ENCODE assay signal across 9 mouse cellular contexts in genomic region chr2:169750574-169751491, GRCm38 (mm10).
DNase-seq lines count a peak whose midpoint lies in the region; ATAC-seq lines count a peak whose summit lies in the region.
"Had no signal": no experiment of that assay in that cellular context is flagged by ENCODE, and none has a peak within 500 bp of the region (broad histone marks: within the 10 kb centered on the region; RNA-seq: fewer than 3 reads in every experiment).

No protein-coding gene starts in this region.

- peaks cover 24% of the 10 kb centered on the region for H3K4me1 ChIP-seq in hindbrain, embryonic 14.5 days (replicated peaks; ENCODE audit: control insufficient read depth, insufficient read depth, low read length)
- peaks cover 5% of the 10 kb centered on the region for H3K4me1 ChIP-seq in liver, embryonic 11.5 days (replicated peaks; ENCODE audit: control insufficient read depth, insufficient read depth, low read length)

- DNase-seq in cerebellum, postnatal 14 days: peak; percentile 39 to 51
- DNase-seq in cerebellum, adult 9-10 months: no peak
- peak; percentile 50 for DNase-seq in gastrocnemius, adult 18-20 months (ENCODE audit: low spot score)
- peak; percentile 36 for DNase-seq in hindbrain, embryonic 14.5 days (ENCODE audit: low spot score)
- DNase-seq in liver, embryonic 11.5 days (ENCODE audit: low spot score): peak; percentile 40
- peak; percentile 74 for DNase-seq in yolk sac, embryonic 10.5 days (ENCODE audit: low spot score)
- no peak for DNase-seq in layer of hippocampus, postnatal 25 days (ENCODE audit: extremely low spot score in 1 of 2, low spot score in 1 of 2)
- DNase-seq in cerebellum, adult 9-11 months: no peak

- no peaks in the 10 kb centered on the region for H3K36me3 ChIP-seq in hindbrain, embryonic 14.5 days (replicated peaks; ENCODE audit: control insufficient read depth, insufficient read depth)
- no peaks in the 10 kb centered on the region for H3K36me3 ChIP-seq in liver, embryonic 11.5 days (ENCODE audit: control insufficient read depth, insufficient read depth, low read length)

- no peak overlapping the region for H3K9ac ChIP-seq in hindbrain, embryonic 14.5 days
- no peak overlapping the region for H3K9ac ChIP-seq in liver, embryonic 11.5 days (ENCODE audit: low read depth, low read length)

- H3K27ac ChIP-seq in hindbrain, embryonic 14.5 days: peak overlapping the region; percentile 52; the same call in 1 of the 2 replicates
- peak overlapping the region; percentile 53; the same call in 1 of the 2 replicates for H3K27ac ChIP-seq in liver, embryonic 11.5 days (ENCODE audit: low read depth, low read length)

- no peak overlapping the region for H3K4me3 ChIP-seq in hindbrain, embryonic 14.5 days (replicated peaks; ENCODE audit: low read length)
- no peak overlapping the region for H3K4me3 ChIP-seq in liver, embryonic 11.5 days (ENCODE audit: low read depth, low read length)
- H3K4me3 ChIP-seq: myocyte had no signal

- 55% methylated on average over 15 of the region's 15 CpGs for WGBS in hindbrain, embryonic 14.5 days
- WGBS in liver, embryonic 11.5 days: 52% methylated on average over 15 of the region's 15 CpGs

- no peak overlapping the region for H3K4me2 ChIP-seq in hindbrain, embryonic 14.5 days (replicated peaks)
- H3K4me2 ChIP-seq in liver, embryonic 11.5 days: no peak overlapping the region

- no peaks in the 10 kb centered on the region for H3K9me3 ChIP-seq in hindbrain, embryonic 14.5 days (ENCODE audit: control insufficient read depth, low read length)
- 0 out of 2 replicates have a peak, but pooled peaks cover 3% of the 10 kb centered on the region for H3K9me3 ChIP-seq in liver, embryonic 11.5 days (ENCODE audit: control insufficient read depth, low read length)

- no peaks in the 10 kb centered on the region for H3K27me3 ChIP-seq in hindbrain, embryonic 14.5 days (ENCODE audit: control insufficient read depth, insufficient read depth, low read length)
- no peaks in the 10 kb centered on the region for H3K27me3 ChIP-seq in liver, embryonic 11.5 days (replicated peaks; ENCODE audit: control insufficient read depth, insufficient read depth, low read length)

- no peak for ATAC-seq in hindbrain, embryonic 14.5 days (ENCODE audit: low FRiP score)
- no peak for ATAC-seq in liver, embryonic 11.5 days (replicated peaks; ENCODE audit: low FRiP score)

Comparison
In these comparisons a context has a peak if more than half of its experiments do, and no peak if none do; other contexts are left out.
1. DNase-seq: peak in cerebellum, postnatal 14 days (2 of 2), gastrocnemius, adult 18-20 months (single experiment), hindbrain, embryonic 14.5 days (single experiment), liver, embryonic 11.5 days (single experiment) and yolk sac, embryonic 10.5 days (single experiment); none in cerebellum, adult 9-10 months (single experiment), layer of hippocampus, postnatal 25 days (0 of 2) and cerebellum, adult 9-11 months (single experiment).